Mouse (Mus musculus) neural tube, embryonic 11.5 days (tissue): Measurements from ENCODE around the gene Sgce. TPM values are rescaled to one million over a fixed set of nuclear protein-coding genes. Genes with fewer than 3 reads are reported as not detected.

ENCODE experiments used
- ATAC-seq: fragments of 200-750 bp; cut with Nextera tagmentation; 2 replicates; pipeline ENCODE4 v1.8.0; 2017; ENCODE audit warnings: moderate number of reproducible peaks, mild to moderate bottlenecking, moderate TSS enrichment, moderate library complexity; ENCODE audit not compliant: insufficient read depth, low FRiP score, low TSS enrichment
- DNase-seq: peaks from one replicate; pipeline ENCODE4 v3.0.0-alpha.2; 2015; ENCODE audit warnings: low spot score
- H3K27ac ChIP-seq: fragments of 300-500 bp; sonication (generic); 2 replicates; pipeline ENCODE4 v1.5.1; 2014; ENCODE audit warnings: low read depth, mild to moderate bottlenecking, low read length
- H3K27me3 ChIP-seq: fragments of 300-500 bp; sonication (generic); 2 replicates; pipeline ENCODE4 v1.6.1; 2014; ENCODE audit warnings: mild to moderate bottlenecking, low read length, mixed read lengths; ENCODE audit not compliant: control insufficient read depth, insufficient read depth
- H3K36me3 ChIP-seq: fragments of 300-500 bp; sonication (generic); 2 replicates; pipeline ENCODE4 v1.6.1; 2014; ENCODE audit warnings: mild to moderate bottlenecking, low read length, moderate library complexity, mixed read lengths; ENCODE audit not compliant: control insufficient read depth, insufficient read depth
- H3K4me1 ChIP-seq: fragments of 300-500 bp; sonication (generic); 2 replicates; pipeline ENCODE4 v1.6.1; 2014; ENCODE audit warnings: low read length, mixed read lengths; ENCODE audit not compliant: control insufficient read depth, insufficient read depth
- H3K4me2 ChIP-seq: fragments of 300-500 bp; sonication (generic); 2 replicates; pipeline ENCODE4 v1.6.1; 2014; ENCODE audit warnings: low read depth, mild to moderate bottlenecking, moderate library complexity
- H3K4me3 ChIP-seq: fragments of 300-500 bp; sonication (generic); 2 replicates; pipeline ENCODE4 v1.5.1; 2014; ENCODE audit warnings: low read depth, low read length
- H3K9ac ChIP-seq: fragments of 300-500 bp; sonication (generic); 2 replicates; pipeline ENCODE4 v1.6.1; 2014; ENCODE audit warnings: mild to moderate bottlenecking, low read length
- H3K9me3 ChIP-seq: fragments of 300-500 bp; sonication (generic); 2 replicates; pipeline ENCODE4 v1.6.1; 2016; ENCODE audit warnings: low read length; ENCODE audit not compliant: control insufficient read depth
- WGBS: fragments of 180-500 bp; shearing (Covaris S2); extraction: QIAGEN DNeasy Blood & Tissue Kit; methylation state at CpG from one replicate; pipeline ENCODE4 v1.1.7; 2014; 5-methylcytosine and 5-hydroxymethylcytosine counted together
- polyA plus RNA-seq: library from polyadenylated mRNA; unstranded; fragments of >200 nt; fragmentation: Nextera tagmentation; extraction: Ambion mirVana; gene quantifications from 2 replicates; pipeline ENCODE4 v1.2.1, GENCODE M21; 2014

Sgce gene
- polyA plus RNA-seq, 1 experiment from 2014 or later, result 55.1 TPM

- H3K27ac ChIP-seq, result no peak overlapping the region
- no peak overlapping the region for H3K4me2 ChIP-seq
- no peak for ATAC-seq
- no peaks in the 10 kb centered on the region for H3K9me3 ChIP-seq
- WGBS, result 66% methylated on average over 8 of the region's 8 CpGs
- H3K4me3 ChIP-seq, result no peak overlapping the region
- no peak for DNase-seq
- H3K27me3 ChIP-seq, result no peaks in the 10 kb centered on the region
- H3K36me3 ChIP-seq, result no peaks in the 10 kb centered on the region
- no peak overlapping the region for H3K9ac ChIP-seq
- H3K4me1 ChIP-seq, result peaks cover 17% of the 10 kb centered on the region
Observed at GRCm38 (mm10) chr6:4733208-4733607, 13.8 kb downstream of the Sgce start.

GRCm38 (mm10) chr6:4731675-4732074, 15.3 kb downstream of the Sgce start:
- Histone ChIP-seq H3K4me1 (peaks cover 7% of the 10 kb centered on the region; the same call in 1 of the 2 replicates), H3K4me2 (no peak overlapping the region), H3K9me3 (no peaks in the 10 kb centered on the region), H3K27ac (no peak overlapping the region), H3K4me3 (no peak overlapping the region), H3K27me3 (no peaks in the 10 kb centered on the region), H3K36me3 (no peaks in the 10 kb centered on the region), H3K9ac (no peak overlapping the region)
- no peak for DNase-seq
- ATAC-seq, result no peak
- WGBS, result 45% methylated on average over 8 of the region's 8 CpGs

DNA sequence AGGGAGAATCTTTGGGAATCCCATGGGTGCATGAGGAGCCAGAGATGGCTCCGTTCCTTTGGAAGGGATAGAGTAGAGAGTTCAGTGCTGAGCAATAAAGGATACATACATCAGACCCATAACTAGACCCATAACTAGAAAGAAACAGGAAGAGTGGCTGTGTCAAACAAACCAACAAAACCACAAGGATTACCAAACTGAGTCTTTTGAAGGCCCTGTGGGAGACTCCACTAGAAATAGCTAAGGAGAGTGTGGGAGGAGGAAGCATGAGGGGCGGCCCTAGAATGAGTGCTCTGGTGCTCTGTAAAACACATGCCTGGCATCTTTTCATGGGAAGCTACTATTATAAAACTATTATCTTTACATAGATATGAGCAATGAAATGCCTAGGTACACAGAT, 18.7 kb downstream of the Sgce start:
- ATAC-seq, result no peak
- Histone ChIP-seq H3K27me3 (no peaks in the 10 kb centered on the region), H3K4me3 (no peak overlapping the region), H3K4me2 (no peak overlapping the region), H3K9ac (no peak overlapping the region), H3K9me3 (no peaks in the 10 kb centered on the region), H3K4me1 (peaks cover 13% of the 10 kb centered on the region; the same call in 1 of the 2 replicates), H3K36me3 (no peaks in the 10 kb centered on the region), H3K27ac (no peak overlapping the region)
- no peak for DNase-seq
- WGBS, result 93% methylated on average over 2 of the region's 2 CpGs

GRCm38 (mm10) chr6:4723998-4724757, 22.8 kb downstream of the Sgce start:
- Histone ChIP-seq H3K4me1 (peaks cover 6% of the 10 kb centered on the region; the same call in 1 of the 2 replicates), H3K9ac (no peak overlapping the region), H3K9me3 (no peaks in the 10 kb centered on the region), H3K36me3 (no peaks in the 10 kb centered on the region), H3K27ac (no peak overlapping the region), H3K4me2 (no peak overlapping the region), H3K27me3 (no peaks in the 10 kb centered on the region), H3K4me3 (no peak overlapping the region)
- WGBS, result 43% methylated on average over 15 of the region's 15 CpGs
- peak; percentile 63; the same call in 1 of the 2 replicates for ATAC-seq
- DNase-seq, result no peak

DNA sequence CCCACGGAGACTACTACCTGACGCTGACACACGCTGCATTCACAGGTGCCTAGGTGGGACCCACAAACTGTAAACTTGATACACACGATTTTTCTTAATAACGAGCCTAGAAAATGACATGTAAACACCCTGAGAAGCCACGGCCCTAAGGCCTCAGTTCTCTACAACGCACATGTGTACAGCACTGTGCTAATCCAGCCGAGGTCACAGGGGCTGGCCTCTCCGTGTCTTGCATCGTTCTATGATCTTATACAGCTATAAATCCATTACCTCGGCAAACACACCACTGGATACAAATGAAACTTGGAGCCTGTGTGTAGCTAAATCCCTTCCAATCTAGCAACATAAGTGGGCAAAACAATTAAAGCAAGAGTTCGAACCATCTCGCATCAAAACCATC, 24.3 kb downstream of the Sgce start:
- Histone ChIP-seq H3K4me3 (no peak overlapping the region), H3K27me3 (no peaks in the 10 kb centered on the region), H3K4me1 (peaks cover 6% of the 10 kb centered on the region; the same call in 1 of the 2 replicates), H3K4me2 (no peak overlapping the region), H3K36me3 (no peaks in the 10 kb centered on the region), H3K27ac (no peak overlapping the region), H3K9me3 (no peaks in the 10 kb centered on the region), H3K9ac (no peak overlapping the region)
- DNase-seq, result no peak
- ATAC-seq, result no peak; the same call in 1 of the 2 replicates
- whole genome bisulfite sequencing, result 86% methylated on average over 13 of the region's 13 CpGs

DNA sequence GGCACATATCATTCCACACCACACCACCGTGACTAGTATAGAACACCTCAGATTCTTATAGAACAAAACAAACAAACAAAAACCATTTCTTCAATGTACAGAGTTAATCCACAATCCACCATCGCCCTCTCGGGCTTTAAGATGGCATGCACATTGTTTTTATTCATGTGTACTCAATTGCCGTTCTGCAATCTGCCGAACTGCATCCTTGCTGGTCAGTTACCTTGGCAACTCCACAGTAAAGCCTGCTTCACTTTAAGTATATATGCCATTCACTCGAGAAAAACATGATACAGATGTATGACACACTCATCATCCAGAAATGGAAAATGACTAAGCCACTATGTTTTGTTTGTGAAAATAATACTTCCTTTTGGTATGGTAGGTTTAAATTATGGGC, 24.9 kb downstream of the Sgce start:
- Histone ChIP-seq H3K27me3 (no peaks in the 10 kb centered on the region), H3K9ac (no peak overlapping the region), H3K4me1 (peaks cover 6% of the 10 kb centered on the region; the same call in 1 of the 2 replicates), H3K27ac (no peak overlapping the region), H3K36me3 (no peaks in the 10 kb centered on the region), H3K4me3 (no peak overlapping the region), H3K9me3 (no peaks in the 10 kb centered on the region), H3K4me2 (no peak overlapping the region)
- ATAC-seq, result no peak
- DNase-seq, result no peak
- 60% methylated on average over 6 of the region's 6 CpGs for WGBS

DNA sequence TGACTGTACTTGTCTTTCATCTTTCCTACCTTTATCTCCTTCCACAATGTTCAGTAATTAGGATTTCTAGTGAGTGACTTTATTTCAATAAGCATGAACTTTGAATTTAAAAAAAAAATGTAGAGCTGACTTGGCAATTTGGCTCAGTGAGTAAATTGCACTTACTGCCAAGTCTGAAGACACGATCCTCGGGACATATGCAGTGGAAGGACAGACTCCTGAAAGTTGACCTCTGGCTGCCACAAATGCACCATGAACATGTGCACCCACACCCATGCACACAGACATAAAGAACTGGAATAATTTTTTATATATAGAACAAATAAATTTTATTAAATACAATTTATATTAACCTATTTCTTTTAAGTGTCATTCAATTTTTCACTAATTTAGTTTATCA, 29.7 kb downstream of the Sgce start:
- Histone ChIP-seq H3K4me3 (no peak overlapping the region), H3K36me3 (no peaks in the 10 kb centered on the region), H3K4me1 (no peaks in the 10 kb centered on the region), H3K27ac (no peak overlapping the region), H3K4me2 (no peak overlapping the region), H3K27me3 (no peaks in the 10 kb centered on the region), H3K9ac (no peak overlapping the region), H3K9me3 (no peaks in the 10 kb centered on the region)
- ATAC-seq (no peak), DNase-seq (no peak)
- WGBS, result 90% methylated on average over 2 of the region's 2 CpGs

GRCm38 (mm10) chr6:4716171-4716570, 30.8 kb downstream of the Sgce start:
- no peak overlapping the region for H3K27ac ChIP-seq
- ATAC-seq (no peak), DNase-seq (no peak)
- H3K9me3 ChIP-seq, result no peaks in the 10 kb centered on the region
- no peaks in the 10 kb centered on the region for H3K4me1 ChIP-seq
- H3K9ac ChIP-seq, result no peak overlapping the region
- H3K36me3 ChIP-seq, result no peaks in the 10 kb centered on the region
- no peak overlapping the region for H3K4me3 ChIP-seq
- H3K27me3 ChIP-seq, result no peaks in the 10 kb centered on the region
- WGBS, result 91% methylated on average over 2 of the region's 2 CpGs
- no peak overlapping the region for H3K4me2 ChIP-seq

- Histone ChIP-seq H3K27me3 (no peaks in the 10 kb centered on the region), H3K9me3 (no peaks in the 10 kb centered on the region), H3K36me3 (no peaks in the 10 kb centered on the region), H3K9ac (no peak overlapping the region), H3K4me3 (no peak overlapping the region), H3K27ac (no peak overlapping the region), H3K4me1 (no peaks in the 10 kb centered on the region), H3K4me2 (no peak overlapping the region)
- 73% methylated on average over 1 of the region's 1 CpGs for WGBS
- DNase-seq (no peak), ATAC-seq (no peak)
Observed at GRCm38 (mm10) chr6:4708971-4709370, 38.0 kb downstream of the Sgce start.
